Mouse (Mus musculus): Measurements from ENCODE around the gene Creb5.
"Not testable (repeated sequence)": the region's sequence is repeated elsewhere in the genome, so short reads cannot be mapped to it uniquely, and the experiment has no call there.

Creb5 gene

GRCm38 (mm10) chr6:53319543-53320325 is 32.7 kb downstream of the Creb5 start:
- peak; percentile 59 to 67 for DNase-seq

- no peak for DNase-seq
Observed at GRCm38 (mm10) chr6:53337398-53337797, 50.3 kb downstream of the Creb5 start.

GRCm38 (mm10) chr6:53352311-53352960 is 65.4 kb downstream of the Creb5 start:
- DNase-seq = peak; percentile 28 to 35

- no peak for DNase-seq
Observed at GRCm38 (mm10) chr6:53356328-53356727, 69.3 kb downstream of the Creb5 start.

GRCm38 (mm10) chr6:53363535-53363934 is 76.5 kb downstream of the Creb5 start:
- DNase-seq = no peak

- no peak for DNase-seq
Observed at GRCm38 (mm10) chr6:53363981-53364391, 76.9 kb downstream of the Creb5 start.

- peak; percentile 32 to 34 for DNase-seq
Observed at GRCm38 (mm10) chr6:53369147-53369546, 82.1 kb downstream of the Creb5 start.

GRCm38 (mm10) chr6:53369928-53370327 is 82.9 kb downstream of the Creb5 start:
- no peak for DNase-seq

- DNase-seq = peak; percentile 81 to 88
Observed at GRCm38 (mm10) chr6:53371962-53372361, 84.9 kb downstream of the Creb5 start.

- DNase-seq = no peak
Observed at GRCm38 (mm10) chr6:53374315-53374941, 87.4 kb downstream of the Creb5 start.

GRCm38 (mm10) chr6:53389277-53389676 is 102.2 kb downstream of the Creb5 start:
- DNase-seq = no peak

- peak in 1 of 2 experiments; percentile 16 for DNase-seq
Observed at GRCm38 (mm10) chr6:53390413-53390812, 103.3 kb downstream of the Creb5 start.

GRCm38 (mm10) chr6:53394026-53394425 is 107.0 kb downstream of the Creb5 start:
- no peak for DNase-seq

- no peak for DNase-seq
Observed at GRCm38 (mm10) chr6:53395208-53395607, 108.1 kb downstream of the Creb5 start.

- DNase-seq = no peak
Observed at GRCm38 (mm10) chr6:53396421-53396820, 109.4 kb downstream of the Creb5 start.

- DNase-seq = peak in 1 of 2 experiments; percentile 17
Observed at GRCm38 (mm10) chr6:53397797-53398196, 110.7 kb downstream of the Creb5 start.

- peak; percentile 38 to 40 for DNase-seq
Observed at GRCm38 (mm10) chr6:53398297-53399140, 111.4 kb downstream of the Creb5 start.

- DNase-seq = no peak
Observed at GRCm38 (mm10) chr6:53401364-53401763, 114.3 kb downstream of the Creb5 start.

GRCm38 (mm10) chr6:53402551-53402950 is 115.5 kb downstream of the Creb5 start:
- not testable (repeated sequence) for DNase-seq

GRCm38 (mm10) chr6:53409183-53409582 is 122.1 kb downstream of the Creb5 start:
- DNase-seq = no peak

GRCm38 (mm10) chr6:53421345-53421744 is 134.3 kb downstream of the Creb5 start:
- no peak for DNase-seq

GRCm38 (mm10) chr6:53429368-53429767 is 142.3 kb downstream of the Creb5 start:
- no peak for DNase-seq

- peak in 1 of 2 experiments; percentile 31 for DNase-seq
Observed at GRCm38 (mm10) chr6:53429891-53430290, 142.8 kb downstream of the Creb5 start.

All from cerebellum, postnatal 10 days (tissue).